Mouse (Mus musculus) embryonic fibroblast, embryonic 13.5 days (primary cell): ENCODE measurements around the gene Slc26a10.

ENCODE experiments used
- CTCF ChIP-seq: IDR thresholded peaks from 2 replicates; pipeline ENCODE4 v1.5.1; 2011; ENCODE audit warnings: mild to moderate bottlenecking, control low read depth, low read length, moderate library complexity, borderline replicate concordance; ENCODE audit not compliant: insufficient read depth
- POLR2A ChIP-seq: IDR thresholded peaks from 2 replicates; pipeline ENCODE4 v1.6.1; 2011; ENCODE audit warnings: low read depth, mild to moderate bottlenecking, control low read depth, low read length, moderate library complexity

DNA sequence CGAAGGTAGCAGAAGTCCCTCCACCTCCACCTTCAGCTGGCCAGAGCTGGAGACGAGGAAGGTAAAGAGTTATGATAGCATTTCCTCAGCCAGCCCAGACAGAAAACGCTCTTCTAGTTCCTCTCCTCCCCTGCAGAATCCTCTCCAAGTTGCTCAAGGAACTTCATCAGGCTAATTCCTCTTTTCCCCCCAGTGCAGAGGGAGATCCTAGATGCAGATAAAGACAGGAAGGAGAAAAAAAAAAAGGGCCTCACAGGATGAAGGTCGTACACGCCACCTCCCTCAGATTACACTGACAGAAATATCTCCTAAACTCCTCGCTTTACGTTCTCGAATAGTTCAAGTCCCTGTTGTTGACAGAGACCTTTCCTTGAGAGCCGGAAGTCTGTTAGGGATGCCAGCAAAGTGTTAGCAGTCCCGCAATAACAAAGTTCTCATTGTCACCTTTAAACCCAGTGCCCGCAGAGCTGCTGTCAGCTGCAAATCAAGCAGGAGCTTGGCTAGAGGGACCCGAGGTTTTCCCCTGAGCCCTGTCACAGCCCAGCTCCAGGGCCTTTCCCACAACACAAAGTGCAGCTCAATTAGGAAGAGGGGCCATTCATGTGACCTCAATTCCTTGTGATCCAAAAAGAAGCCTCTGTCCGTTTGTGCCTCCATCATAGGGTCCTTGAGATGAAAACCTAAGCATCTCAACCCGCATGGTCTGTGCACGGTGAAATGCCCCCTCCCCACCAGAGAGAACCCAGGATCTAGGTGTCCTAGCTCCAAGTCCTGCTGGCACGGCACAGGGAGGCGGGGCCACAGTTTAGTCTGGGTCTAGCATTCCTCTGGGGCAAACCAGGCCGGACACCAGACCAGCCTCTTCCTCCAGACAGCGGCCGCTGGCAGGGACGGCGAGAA lies 14.2 kb upstream of the Slc26a10 start:
- TF ChIP-seq POLR2A (peak; percentile 80), CTCF (no peak)
